In the genomic region with DNA sequence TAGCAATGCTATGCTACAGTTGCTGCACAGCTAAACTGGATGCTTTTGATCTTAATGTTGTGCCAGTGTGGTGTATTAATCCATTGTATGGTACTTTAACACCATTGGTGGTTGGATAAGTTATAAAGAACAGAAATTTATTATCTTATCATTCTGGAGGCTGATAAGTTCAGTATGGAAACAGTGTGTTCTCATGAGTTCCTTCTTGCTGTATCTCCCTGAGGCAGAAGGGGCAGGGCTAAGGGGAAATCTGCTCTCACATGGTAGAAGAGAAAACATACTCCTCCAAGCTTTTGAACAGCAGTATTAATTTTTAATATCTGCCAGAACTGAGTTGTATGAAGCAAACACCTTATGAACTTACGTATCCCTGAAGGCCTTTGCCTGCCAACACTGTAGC, we compare ENCODE assay signal across 27 mouse cellular contexts. TPM values are rescaled to one million over a fixed set of nuclear protein-coding genes. Genes with fewer than 3 reads are reported as not detected.
"Had no signal": no experiment of that assay in that cellular context is flagged by ENCODE, and none has a peak within 500 bp of the region (broad histone marks: within the 10 kb centered on the region; RNA-seq: fewer than 3 reads in every experiment).

No protein-coding gene starts in this region.

- H3K27ac ChIP-seq: heart, adult 2 months; heart, embryonic 15.5 days; hindbrain, embryonic 13.5 days; hindbrain, embryonic 15.5 days; hindbrain, postnatal 0 days; layer of hippocampus, adult 2 months; left cerebral cortex, adult 2 months; limb, embryonic 10.5 days; limb, embryonic 12.5 days; liver, embryonic 12.5 days; liver, embryonic 14.5 days had no signal

- H3K4me2 ChIP-seq: heart, embryonic 12.5 days; heart, embryonic 15.5 days; hindbrain, embryonic 13.5 days; hindbrain, embryonic 15.5 days; limb, embryonic 12.5 days; liver, embryonic 12.5 days had no signal

- DNase-seq: gastrocnemius, postnatal 14 days; gastrocnemius, postnatal 36 days; heart, adult 11 months; heart, adult 2 months; heart, postnatal 14 days; heart, postnatal 36 days; kidney, adult 11 months; kidney, postnatal 10 days; kidney, postnatal 25 days; liver had no signal

- H3K27me3 ChIP-seq: heart, embryonic 12.5 days; heart, embryonic 15.5 days; hindbrain, embryonic 13.5 days; hindbrain, embryonic 15.5 days; limb, embryonic 12.5 days; liver, embryonic 12.5 days had no signal

- H3K4me1 ChIP-seq: heart, embryonic 10.5 days; hindbrain, embryonic 13.5 days; hindbrain, embryonic 15.5 days; limb, embryonic 10.5 days; limb, embryonic 12.5 days had no signal

- H3K9me3 ChIP-seq: heart, embryonic 10.5 days; hindbrain, embryonic 13.5 days; hindbrain, embryonic 15.5 days; liver, embryonic 12.5 days had no signal

- H3K36me3 ChIP-seq: hindbrain, embryonic 15.5 days had no signal

- H3K4me3 ChIP-seq: heart, adult 2 months; heart, embryonic 10.5 days; heart, embryonic 12.5 days; heart, embryonic 15.5 days; hindbrain, embryonic 13.5 days; hindbrain, embryonic 15.5 days; layer of hippocampus, adult 2 months; left cerebral cortex, adult 2 months; limb, embryonic 10.5 days; limb, embryonic 12.5 days; liver, embryonic 12.5 days had no signal

- H3K9ac ChIP-seq: heart, embryonic 12.5 days; heart, embryonic 15.5 days; hindbrain, embryonic 13.5 days; hindbrain, embryonic 15.5 days; limb, embryonic 12.5 days; liver, embryonic 12.5 days; liver, embryonic 14.5 days had no signal

- ATAC-seq: hindbrain, postnatal 0 days; intestine, embryonic 16.5 days; liver, embryonic 12.5 days had no signal

RNA-seq across cellular contexts. Expression of a gene that starts 20.5 kb away (rescaled TPM):
- total RNA-seq: gastrocnemius, adult 18-20 months; gastrocnemius, adult 8-10 months; gastrocnemius, postnatal 14 days; gastrocnemius, postnatal 36 days; hematopoietic stem cell, adult 5-6 weeks had no signal
- polyA plus RNA-seq: gonadal fat pad, adult 2 months had no signal
